Mouse (Mus musculus) hindbrain, embryonic 16.5 days (tissue): ENCODE results near the gene Syngap1. TPM values are rescaled to one million over a fixed set of nuclear protein-coding genes. Genes with fewer than 3 reads are reported as not detected.

ENCODE experiments used
- ATAC-seq: fragments of 200-750 bp; cut with Nextera tagmentation; 2 replicates; pipeline ENCODE4 v1.8.0; 2017; ENCODE audit warnings: moderate TSS enrichment, moderate library complexity
- H3K27ac ChIP-seq: fragments of 300-500 bp; sonication (generic); 2 replicates; pipeline ENCODE4 v1.5.1; 2014; ENCODE audit warnings: low read depth, mild to moderate bottlenecking, control low read depth, low read length, moderate library complexity
- H3K27me3 ChIP-seq: fragments of 300-500 bp; sonication (generic); replicated peaks from 2 replicates; pipeline ENCODE4 v1.6.1; 2014; ENCODE audit warnings: low read length; ENCODE audit not compliant: control insufficient read depth, insufficient read depth
- H3K36me3 ChIP-seq: fragments of 300-500 bp; sonication (generic); 2 replicates; pipeline ENCODE4 v1.6.1; 2014; ENCODE audit warnings: mild to moderate bottlenecking, low read length, moderate library complexity, mixed read lengths; ENCODE audit not compliant: control insufficient read depth, insufficient read depth
- H3K4me1 ChIP-seq: fragments of 300-500 bp; sonication (generic); 2 replicates; pipeline ENCODE4 v1.6.1; 2014; ENCODE audit warnings: low read depth, low read length; ENCODE audit not compliant: control insufficient read depth, insufficient read depth
- H3K4me2 ChIP-seq: fragments of 300-500 bp; sonication (generic); 2 replicates; pipeline ENCODE4 v1.6.1; 2014; ENCODE audit warnings: mild to moderate bottlenecking, low read length, control low read depth, moderate library complexity
- H3K4me3 ChIP-seq: fragments of 300-500 bp; sonication (generic); 2 replicates; pipeline ENCODE4 v1.5.1; 2014; ENCODE audit warnings: mild to moderate bottlenecking, low read length, control low read depth, moderate library complexity
- H3K9ac ChIP-seq: fragments of 300-500 bp; sonication (generic); 2 replicates; pipeline ENCODE4 v1.6.1; 2014; ENCODE audit warnings: low read depth, mild to moderate bottlenecking, control low read depth, low read length, moderate library complexity
- H3K9me3 ChIP-seq: fragments of 300-500 bp; sonication (generic); 2 replicates; pipeline ENCODE4 v1.6.1; 2014; ENCODE audit warnings: mild to moderate bottlenecking, low read length, moderate library complexity; ENCODE audit not compliant: control insufficient read depth
- WGBS: fragments of 180-500 bp; shearing (Covaris S2); extraction: QIAGEN DNeasy Blood & Tissue Kit; methylation state at CpG from one replicate; pipeline ENCODE4 v1.1.7; 2014; 5-methylcytosine and 5-hydroxymethylcytosine counted together
- polyA plus RNA-seq: library from polyadenylated mRNA; unstranded; fragments of >200 nt; fragmentation: Nextera tagmentation; extraction: Ambion mirVana; gene quantifications from 2 replicates; pipeline ENCODE4 v1.2.1, GENCODE M21; 2015

Gene Syngap1
- polyA plus RNA-seq, 1 experiment from 2014 or later = 4.9 TPM

DNA sequence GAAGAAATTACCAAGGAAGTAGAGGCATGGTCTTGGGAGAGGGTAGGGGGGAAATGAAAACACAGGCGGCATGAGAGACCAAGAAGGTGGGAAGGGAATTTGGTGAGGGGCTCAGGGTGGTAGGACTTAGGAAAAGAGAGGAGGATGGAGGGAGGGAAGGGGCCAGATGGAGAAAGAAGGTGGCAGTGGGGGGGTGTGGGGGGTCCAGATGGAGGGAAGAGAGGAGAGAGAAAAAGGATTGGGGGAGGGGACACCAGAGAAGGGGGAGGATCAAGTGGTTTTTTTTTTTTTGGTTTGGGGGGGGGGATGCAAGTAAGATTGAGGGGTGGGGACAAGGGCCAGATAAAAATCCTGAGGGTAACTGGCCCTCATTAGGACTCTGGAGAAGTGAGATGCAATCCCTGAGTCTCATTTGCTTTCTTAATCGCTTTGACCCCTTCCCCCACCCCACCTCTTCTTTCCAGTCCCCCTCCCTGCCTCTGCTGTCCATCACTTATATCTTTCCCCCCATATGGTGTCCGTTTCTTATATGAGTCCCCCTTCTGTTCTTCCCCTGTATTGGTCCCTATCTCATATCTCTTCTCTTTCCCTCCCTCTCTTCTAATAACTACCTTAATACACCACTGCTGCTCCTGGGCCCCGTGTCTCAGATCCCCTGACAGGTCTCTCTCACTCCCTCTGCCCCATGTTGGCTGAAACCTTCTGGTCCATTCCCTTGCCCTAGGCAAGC lies 953 bp downstream of the Syngap1 start:
- H3K4me3 ChIP-seq = peak overlapping the region; percentile 55

GRCm38 (mm10) chr17:26945824-26946495 lies 4.9 kb downstream of the Syngap1 start:
- Histone ChIP-seq H3K4me2 (peak overlapping the region; percentile 70), H3K4me1 (peaks cover 52% of the 10 kb centered on the region), H3K27me3 (no peaks in the 10 kb centered on the region), H3K9me3 (no peaks in the 10 kb centered on the region), H3K9ac (peak overlapping the region; percentile 59), H3K27ac (peak overlapping the region; percentile 78), H3K36me3 (no peaks in the 10 kb centered on the region), H3K4me3 (peak overlapping the region; percentile 40)
- ATAC-seq = no peak
- WGBS = 20% methylated on average over 13 of the region's 13 CpGs

More for the DNA sequence above, 953 bp downstream of the Syngap1 start:
- H3K27me3 ChIP-seq = no peaks in the 10 kb centered on the region
- ATAC-seq = no peak
- H3K4me2 ChIP-seq = peak overlapping the region; percentile 77
- peak overlapping the region; percentile 80 for H3K9ac ChIP-seq
- 14% methylated on average over 4 of the region's 4 CpGs for WGBS
- H3K27ac ChIP-seq = peak overlapping the region; percentile 97
- no peaks in the 10 kb centered on the region for H3K36me3 ChIP-seq
- no peaks in the 10 kb centered on the region for H3K9me3 ChIP-seq
- H3K4me1 ChIP-seq = peaks cover 49% of the 10 kb centered on the region

DNA sequence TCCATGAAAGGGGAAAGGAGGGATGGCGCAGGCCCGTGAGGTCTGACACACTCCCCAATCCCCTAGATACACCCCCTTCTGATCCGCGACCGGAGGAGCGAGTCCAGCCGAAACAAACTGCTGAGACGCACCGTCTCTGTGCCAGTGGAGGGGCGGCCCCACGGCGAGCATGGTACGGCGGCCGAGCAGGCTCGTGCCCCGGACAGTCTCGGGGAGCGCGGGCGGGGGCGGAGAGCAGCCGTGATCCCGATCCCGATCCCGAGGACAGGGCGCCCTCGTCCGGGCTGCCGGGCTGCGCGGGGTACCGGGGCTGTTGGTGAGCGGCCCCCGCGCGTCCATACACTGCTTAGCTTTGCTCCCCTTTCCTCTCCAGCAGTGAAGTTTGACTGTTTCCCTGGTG lies 5.5 kb downstream of the Syngap1 start:
- Histone ChIP-seq H3K36me3 (no peaks in the 10 kb centered on the region), H3K27me3 (no peaks in the 10 kb centered on the region), H3K9ac (peak overlapping the region; percentile 59), H3K4me2 (peak overlapping the region; percentile 70), H3K9me3 (no peaks in the 10 kb centered on the region), H3K27ac (peak overlapping the region; percentile 78), H3K4me1 (peaks cover 56% of the 10 kb centered on the region), H3K4me3 (peak overlapping the region; percentile 40)
- WGBS = under 1% methylated on average over 36 of the region's 37 CpGs
- peak; percentile 25; the same call in 1 of the 2 replicates for ATAC-seq

DNA sequence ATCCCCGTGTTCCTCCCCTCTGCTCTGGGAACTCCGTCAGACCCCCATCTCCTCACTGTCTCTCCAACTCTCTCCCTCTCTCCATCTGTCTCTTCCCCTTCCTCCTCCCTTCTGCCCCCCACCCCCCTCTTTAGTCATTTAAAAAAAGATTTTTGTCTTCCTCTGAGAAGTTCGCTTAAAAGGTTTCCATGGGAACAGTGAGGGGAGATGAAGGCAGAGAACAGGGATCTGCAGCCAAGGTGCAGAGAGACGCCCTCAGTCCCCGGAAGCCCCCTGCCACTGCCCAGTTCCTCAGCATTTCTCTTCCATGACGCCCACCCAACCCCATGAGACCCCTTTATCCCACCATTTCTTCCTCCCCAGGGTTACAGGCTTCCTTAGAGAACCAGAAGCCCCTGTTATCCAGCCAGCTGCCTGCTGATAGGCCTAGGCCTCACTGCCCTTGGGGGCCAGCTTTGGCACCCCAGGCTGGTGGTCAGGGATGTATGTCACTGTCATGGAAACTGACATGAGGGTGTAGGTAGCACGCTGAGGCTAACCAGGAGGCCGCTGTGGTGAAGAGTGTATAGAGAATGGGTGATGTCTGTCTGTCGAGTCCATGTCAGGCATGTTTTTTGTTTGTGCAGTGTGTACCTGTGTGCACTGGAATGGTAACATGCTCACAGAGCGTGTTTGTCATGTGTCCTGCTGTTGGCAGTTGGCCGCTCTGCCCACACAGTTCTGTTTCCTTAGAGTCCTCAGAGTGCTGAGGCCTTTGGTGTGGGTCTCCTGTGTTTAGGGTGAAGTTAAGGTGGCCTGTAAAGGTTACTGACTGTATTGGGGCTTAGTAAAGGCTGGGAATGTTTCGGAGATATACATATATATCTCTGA lies 6.4 kb downstream of the Syngap1 start:
- H3K36me3 ChIP-seq = no peaks in the 10 kb centered on the region
- H3K4me3 ChIP-seq = peak overlapping the region; percentile 10
- no peaks in the 10 kb centered on the region for H3K9me3 ChIP-seq
- peak overlapping the region; percentile 78 for H3K27ac ChIP-seq
- peaks cover 60% of the 10 kb centered on the region for H3K4me1 ChIP-seq
- no peaks in the 10 kb centered on the region for H3K27me3 ChIP-seq
- peak overlapping the region; percentile 70 for H3K4me2 ChIP-seq
- WGBS = 19% methylated on average over 12 of the region's 12 CpGs
- no peak for ATAC-seq
- peak overlapping the region; percentile 59 for H3K9ac ChIP-seq

DNA sequence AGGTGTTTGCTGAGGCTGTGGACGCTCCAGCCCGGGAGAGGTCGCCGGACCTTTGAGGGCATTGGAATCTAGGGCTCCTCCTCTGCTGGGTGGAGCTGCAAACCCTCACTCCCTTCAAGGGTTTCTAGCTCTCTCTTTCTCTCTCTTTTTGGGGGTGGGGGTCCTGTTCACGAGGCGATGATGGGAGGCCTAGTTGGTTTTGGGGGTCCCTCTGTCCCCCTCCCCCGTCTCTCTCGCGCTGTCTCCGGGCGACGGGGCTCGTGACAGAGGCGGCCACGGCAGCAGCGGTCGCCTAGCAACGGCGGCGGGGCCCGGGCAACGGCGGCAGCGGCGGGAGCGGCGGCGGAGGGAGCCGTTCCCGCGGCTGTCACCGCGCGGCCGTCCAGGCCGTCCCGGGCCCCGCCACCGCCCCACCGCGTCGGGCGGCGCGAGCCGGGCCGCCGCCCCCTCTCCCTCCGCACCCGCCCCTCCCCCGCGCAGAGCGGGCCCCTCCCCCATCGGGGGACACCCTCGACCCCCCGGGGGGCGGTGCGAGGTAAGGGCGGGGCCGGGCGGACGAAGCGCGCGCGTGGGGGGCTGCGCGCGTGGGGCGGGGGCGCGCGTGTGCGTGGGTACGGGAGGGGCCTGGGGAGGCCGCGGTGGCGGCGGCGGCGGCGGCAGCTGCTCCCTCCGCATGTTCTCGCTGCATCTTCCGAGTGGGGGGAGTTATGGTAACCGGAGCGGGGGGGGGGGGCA lies 7.4 kb downstream of the Syngap1 start:
- H3K4me1 ChIP-seq = peaks cover 67% of the 10 kb centered on the region
- H3K27me3 ChIP-seq = no peaks in the 10 kb centered on the region
- 0% methylated on average over 56 of the region's 87 CpGs for WGBS
- H3K9me3 ChIP-seq = no peaks in the 10 kb centered on the region
- H3K27ac ChIP-seq = peak overlapping the region; percentile 91
- H3K4me2 ChIP-seq = peak overlapping the region; percentile 85
- peak overlapping the region; percentile 92 for H3K9ac ChIP-seq
- ATAC-seq = no peak
- no peaks in the 10 kb centered on the region for H3K36me3 ChIP-seq
- peak overlapping the region; percentile 71 for H3K4me3 ChIP-seq

- Histone ChIP-seq H3K27me3 (no peaks in the 10 kb centered on the region), H3K4me3 (peak overlapping the region; percentile 71), H3K27ac (peak overlapping the region; percentile 91), H3K4me1 (peaks cover 72% of the 10 kb centered on the region), H3K36me3 (no peaks in the 10 kb centered on the region), H3K9me3 (no peaks in the 10 kb centered on the region), H3K4me2 (peak overlapping the region; percentile 85), H3K9ac (peak overlapping the region; percentile 92)
- 3% methylated on average over 13 of the region's 14 CpGs for WGBS
- peak; percentile 21; the same call in 1 of the 2 replicates for ATAC-seq
These were observed 8.1 kb downstream of the Syngap1 start for GRCm38 (mm10) chr17:26949051-26949577.

DNA sequence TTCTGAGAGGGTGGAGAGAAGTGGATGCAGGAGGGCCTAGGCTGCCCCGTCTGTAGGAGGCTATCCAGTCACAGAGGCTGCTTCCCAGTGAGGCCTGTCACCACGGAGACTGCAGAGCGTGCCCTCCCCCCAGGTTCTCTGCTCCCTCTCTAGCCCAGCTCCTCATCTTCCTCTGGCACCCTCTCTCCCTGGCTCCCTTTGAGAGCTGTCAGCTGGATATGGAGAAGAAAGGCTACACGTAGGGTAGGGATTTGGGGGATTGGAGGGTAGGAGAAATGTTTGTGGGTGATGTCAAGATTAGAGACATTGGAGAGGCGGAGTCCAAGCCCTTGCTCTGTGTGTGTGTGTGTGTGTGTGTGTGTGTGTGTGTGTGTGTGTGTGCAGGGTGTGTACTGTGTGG lies 8.8 kb downstream of the Syngap1 start:
- 28% methylated on average over 5 of the region's 5 CpGs for WGBS
- ATAC-seq = no peak
- H3K9ac ChIP-seq = peak overlapping the region; percentile 92
- no peaks in the 10 kb centered on the region for H3K27me3 ChIP-seq
- H3K4me1 ChIP-seq = peaks cover 72% of the 10 kb centered on the region
- peak overlapping the region; percentile 71 for H3K4me3 ChIP-seq
- peak overlapping the region; percentile 91; the same call in 1 of the 2 replicates for H3K27ac ChIP-seq
- H3K36me3 ChIP-seq = peaks cover 2% of the 10 kb centered on the region
- H3K4me2 ChIP-seq = peak overlapping the region; percentile 85
- H3K9me3 ChIP-seq = no peaks in the 10 kb centered on the region

DNA sequence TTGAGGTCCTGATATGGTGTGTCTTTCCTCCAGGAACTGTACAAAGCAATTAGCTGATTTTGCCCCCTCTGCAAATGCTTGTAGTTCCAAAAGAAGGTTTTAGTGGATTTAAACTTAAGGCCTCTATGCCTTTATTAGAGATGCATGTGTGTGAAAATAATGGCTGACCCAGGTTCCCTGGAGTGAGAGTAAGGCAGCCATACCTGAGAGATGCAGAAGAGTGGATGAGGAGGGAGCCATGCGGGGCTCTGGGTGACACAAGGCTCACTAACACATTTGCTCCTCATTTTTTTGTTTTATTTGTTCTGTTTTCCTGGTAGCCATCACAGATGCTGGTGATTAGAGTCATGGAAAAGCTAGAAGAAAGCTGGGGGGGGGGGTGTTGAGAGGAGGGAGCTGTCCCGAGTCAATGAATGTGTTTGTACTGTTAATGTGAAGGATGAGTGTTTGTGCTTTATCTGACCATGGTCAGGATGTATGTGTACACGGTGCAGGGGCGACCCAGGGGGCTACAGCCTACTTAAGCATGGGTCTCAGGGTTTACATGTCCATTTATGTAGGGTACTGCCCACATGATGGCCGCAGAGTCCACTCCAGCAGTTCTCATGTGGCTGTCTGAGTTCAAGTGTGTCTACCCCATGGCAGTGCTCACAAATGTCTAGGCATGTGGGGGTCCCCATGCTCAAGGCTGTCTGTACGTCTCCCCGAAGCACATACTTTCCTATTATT lies 9.7 kb downstream of the Syngap1 start:
- Histone ChIP-seq H3K4me2 (peak overlapping the region; percentile 85), H3K4me1 (peaks cover 67% of the 10 kb centered on the region), H3K4me3 (peak overlapping the region; percentile 30), H3K27ac (peak overlapping the region; percentile 64), H3K9ac (peak overlapping the region; percentile 64), H3K36me3 (peaks cover 9% of the 10 kb centered on the region), H3K9me3 (no peaks in the 10 kb centered on the region), H3K27me3 (no peaks in the 10 kb centered on the region)
- ATAC-seq = no peak
- WGBS = 19% methylated on average over 7 of the region's 7 CpGs
